Mouse (Mus musculus): Measurements from ENCODE around the gene Esrrg. TPM values are rescaled to one million over a fixed set of nuclear protein-coding genes. Genes with fewer than 3 reads are reported as not detected.

Esrrg gene
- polyA plus RNA-seq, 1 experiment, result 0.27 TPM

GRCm38 (mm10) chr1:187800761-187801160, 192.2 kb downstream of the Esrrg start:
- H3K27ac ChIP-seq (ENCODE audit: insufficient read depth, low read length), result no peak overlapping the region
- H3K36me3 ChIP-seq (ENCODE audit: control insufficient read depth, insufficient read depth, low read length), result no peaks in the 10 kb centered on the region
- TF ChIP-seq POLR2A (IDR thresholded peaks at IDR 0.05; ENCODE audit: low read depth, low read length), result no peak
- no peak for TF ChIP-seq CTCF (IDR thresholded peaks at IDR 0.05; ENCODE audit: extremely low read depth, insufficient read depth, insufficient read length, insufficient replicate concordance)
- WGBS, result 65% methylated on average over 10 of the region's 10 CpGs
- no peaks in the 10 kb centered on the region for H3K4me1 ChIP-seq (ENCODE audit: control insufficient read depth, insufficient read depth, insufficient read length)
- no peaks in the 10 kb centered on the region for H3K27me3 ChIP-seq (ENCODE audit: control insufficient read depth, insufficient read depth, low read length)
- no peak for DNase-seq (ENCODE audit: low read depth in 1 of 2, low spot score in 2 of 2)
- H3K4me3 ChIP-seq (ENCODE audit: extremely low read depth, insufficient read depth, insufficient read length), result no peak overlapping the region

GRCm38 (mm10) chr1:187803566-187803965, 195.0 kb downstream of the Esrrg start:
- WGBS, result 69% methylated on average over 5 of the region's 5 CpGs
- no peak overlapping the region for H3K4me3 ChIP-seq (ENCODE audit: extremely low read depth, insufficient read depth, insufficient read length)
- no peaks in the 10 kb centered on the region for H3K36me3 ChIP-seq (ENCODE audit: control insufficient read depth, insufficient read depth, low read length)
- H3K27me3 ChIP-seq (ENCODE audit: control insufficient read depth, insufficient read depth, low read length), result no peaks in the 10 kb centered on the region
- TF ChIP-seq POLR2A (IDR thresholded peaks at IDR 0.05; ENCODE audit: low read depth, low read length), result no peak
- TF ChIP-seq CTCF (IDR thresholded peaks at IDR 0.05; ENCODE audit: extremely low read depth, insufficient read depth, insufficient read length, insufficient replicate concordance), result no peak
- H3K4me1 ChIP-seq (ENCODE audit: control insufficient read depth, insufficient read depth, insufficient read length), result no peaks in the 10 kb centered on the region
- no peak overlapping the region for H3K27ac ChIP-seq (ENCODE audit: insufficient read depth, low read length)
- no peak for DNase-seq (ENCODE audit: low read depth in 1 of 2, low spot score in 2 of 2)

- WGBS, result 52% methylated on average over 5 of the region's 5 CpGs
- no peak for TF ChIP-seq POLR2A (IDR thresholded peaks at IDR 0.05; ENCODE audit: low read depth, low read length)
- TF ChIP-seq CTCF (IDR thresholded peaks at IDR 0.05; ENCODE audit: extremely low read depth, insufficient read depth, insufficient read length, insufficient replicate concordance), result no peak
- DNase-seq (ENCODE audit: low read depth in 1 of 2, low spot score in 2 of 2), result no peak
These were observed 195.4 kb downstream of the Esrrg start for GRCm38 (mm10) chr1:187803997-187804396.

GRCm38 (mm10) chr1:187805001-187805400, 196.4 kb downstream of the Esrrg start:
- Histone ChIP-seq H3K36me3 (ENCODE audit: control insufficient read depth, insufficient read depth, low read length) (no peaks in the 10 kb centered on the region), H3K27ac (ENCODE audit: insufficient read depth, low read length) (no peak overlapping the region), H3K4me3 (ENCODE audit: extremely low read depth, insufficient read depth, insufficient read length) (no peak overlapping the region), H3K27me3 (ENCODE audit: control insufficient read depth, insufficient read depth, low read length) (no peaks in the 10 kb centered on the region), H3K4me1 (ENCODE audit: control insufficient read depth, insufficient read depth, insufficient read length) (no peaks in the 10 kb centered on the region)
- TF ChIP-seq CTCF (IDR thresholded peaks at IDR 0.05; ENCODE audit: extremely low read depth, insufficient read depth, insufficient read length, insufficient replicate concordance) (no peak), POLR2A (IDR thresholded peaks at IDR 0.05; ENCODE audit: low read depth, low read length) (no peak)
- WGBS, result 88% methylated on average over 6 of the region's 6 CpGs
- no peak for DNase-seq (ENCODE audit: low read depth in 1 of 2, low spot score in 2 of 2)

More at GRCm38 (mm10) chr1:187803997-187804396, 195.4 kb downstream of the Esrrg start:
- H3K27me3 ChIP-seq (ENCODE audit: control insufficient read depth, insufficient read depth, low read length), result no peaks in the 10 kb centered on the region
- H3K4me1 ChIP-seq (ENCODE audit: control insufficient read depth, insufficient read depth, insufficient read length), result no peaks in the 10 kb centered on the region
- no peaks in the 10 kb centered on the region for H3K36me3 ChIP-seq (ENCODE audit: control insufficient read depth, insufficient read depth, low read length)
- no peak overlapping the region for H3K27ac ChIP-seq (ENCODE audit: insufficient read depth, low read length)
- no peak overlapping the region for H3K4me3 ChIP-seq (ENCODE audit: extremely low read depth, insufficient read depth, insufficient read length)

- Histone ChIP-seq H3K27ac (ENCODE audit: insufficient read depth, low read length) (no peak overlapping the region), H3K4me3 (ENCODE audit: extremely low read depth, insufficient read depth, insufficient read length) (no peak overlapping the region), H3K4me1 (ENCODE audit: control insufficient read depth, insufficient read depth, insufficient read length) (no peaks in the 10 kb centered on the region), H3K36me3 (ENCODE audit: control insufficient read depth, insufficient read depth, low read length) (no peaks in the 10 kb centered on the region), H3K27me3 (ENCODE audit: control insufficient read depth, insufficient read depth, low read length) (no peaks in the 10 kb centered on the region)
- no peak for TF ChIP-seq POLR2A (IDR thresholded peaks at IDR 0.05; ENCODE audit: low read depth, low read length)
- 79% methylated on average over 12 of the region's 12 CpGs for WGBS
- no peak for DNase-seq (ENCODE audit: low read depth in 1 of 2, low spot score in 2 of 2)
These were observed 199.1 kb downstream of the Esrrg start for GRCm38 (mm10) chr1:187807477-187808390.

GRCm38 (mm10) chr1:187808391-187808922, 199.9 kb downstream of the Esrrg start:
- DNase-seq (ENCODE audit: low read depth in 1 of 2, low spot score in 2 of 2), result no peak
- Histone ChIP-seq H3K4me1 (ENCODE audit: control insufficient read depth, insufficient read depth, insufficient read length) (no peaks in the 10 kb centered on the region), H3K27ac (ENCODE audit: insufficient read depth, low read length) (no peak overlapping the region), H3K4me3 (ENCODE audit: extremely low read depth, insufficient read depth, insufficient read length) (no peak overlapping the region), H3K27me3 (ENCODE audit: control insufficient read depth, insufficient read depth, low read length) (no peaks in the 10 kb centered on the region), H3K36me3 (ENCODE audit: control insufficient read depth, insufficient read depth, low read length) (no peaks in the 10 kb centered on the region)
- whole genome bisulfite sequencing, result 83% methylated on average over 5 of the region's 5 CpGs
- TF ChIP-seq POLR2A (IDR thresholded peaks at IDR 0.05; ENCODE audit: low read depth, low read length) (no peak), CTCF (IDR thresholded peaks at IDR 0.05; ENCODE audit: extremely low read depth, insufficient read depth, insufficient read length, insufficient replicate concordance) (no peak)

GRCm38 (mm10) chr1:187809546-187809945, 201.0 kb downstream of the Esrrg start:
- H3K4me1 ChIP-seq (ENCODE audit: control insufficient read depth, insufficient read depth, insufficient read length), result no peaks in the 10 kb centered on the region
- TF ChIP-seq POLR2A (IDR thresholded peaks at IDR 0.05; ENCODE audit: low read depth, low read length), result no peak
- TF ChIP-seq CTCF (IDR thresholded peaks at IDR 0.05; ENCODE audit: extremely low read depth, insufficient read depth, insufficient read length, insufficient replicate concordance), result no peak
- H3K27ac ChIP-seq (ENCODE audit: insufficient read depth, low read length), result no peak overlapping the region
- no peak for DNase-seq (ENCODE audit: low read depth in 1 of 2, low spot score in 2 of 2)
- no peaks in the 10 kb centered on the region for H3K36me3 ChIP-seq (ENCODE audit: control insufficient read depth, insufficient read depth, low read length)
- 89% methylated on average over 3 of the region's 3 CpGs for WGBS
- H3K4me3 ChIP-seq (ENCODE audit: extremely low read depth, insufficient read depth, insufficient read length), result no peak overlapping the region
- H3K27me3 ChIP-seq (ENCODE audit: control insufficient read depth, insufficient read depth, low read length), result no peaks in the 10 kb centered on the region
